Mouse (Mus musculus) liver, adult 2 months (tissue): ENCODE measurements around the gene Ppox. TPM values are rescaled to one million over a fixed set of nuclear protein-coding genes. Genes with fewer than 3 reads are reported as not detected.

Source experiments
- DNase-seq: peaks from one replicate; pipeline ENCODE4 v3.0.0-alpha.2; 2011; ENCODE audit warnings: low read depth, low spot score; ENCODE audit errors: extremely low read depth
- H3K27ac ChIP-seq: fragments of 200-500 bp; replicated peaks from 2 replicates; pipeline ENCODE4 v1.5.1; 2012; ENCODE audit warnings: low read depth, mild to moderate bottlenecking, control low read depth, inconsistent platforms, low read length; ENCODE audit not compliant: insufficient read depth
- H3K27me3 ChIP-seq: fragments of 200-500 bp; 2 replicates; pipeline ENCODE4 v1.6.1; 2012; ENCODE audit warnings: mild to moderate bottlenecking, moderate library complexity, low read length, inconsistent platforms; ENCODE audit not compliant: control insufficient read depth, insufficient read depth
- H3K36me3 ChIP-seq: fragments of 200-500 bp; 2 replicates; pipeline ENCODE4 v1.6.1; 2012; ENCODE audit warnings: low read length, inconsistent platforms; ENCODE audit not compliant: control insufficient read depth, insufficient read depth
- H3K4me1 ChIP-seq: fragments of 200-500 bp; 2 replicates; pipeline ENCODE4 v1.6.1; 2011; ENCODE audit warnings: low read length; ENCODE audit not compliant: control insufficient read depth, insufficient read depth
- H3K4me3 ChIP-seq: fragments of 200-500 bp; 2 replicates; pipeline ENCODE4 v1.5.1; 2011; ENCODE audit warnings: low read depth, mild to moderate bottlenecking, control low read depth, low read length, moderate library complexity; ENCODE audit not compliant: insufficient read depth
- H3K79me2 ChIP-seq: fragments of 200-500 bp; 2 replicates; pipeline ENCODE4 v1.6.1; 2012; ENCODE audit warnings: inconsistent platforms, mild to moderate bottlenecking, low read length, moderate library complexity; ENCODE audit not compliant: control insufficient read depth, insufficient read depth
- H3K9ac ChIP-seq: fragments of 200-500 bp; 2 replicates; pipeline ENCODE4 v1.6.1; 2012; ENCODE audit warnings: low read depth, mild to moderate bottlenecking, control low read depth, inconsistent platforms, low read length
- CTCF ChIP-seq: fragments of 200-500 bp; IDR thresholded peaks from 2 replicates; pipeline ENCODE4 v1.5.1; 2011; ENCODE audit warnings: low read depth, low read length, control low read depth
- POLR2A ChIP-seq: fragments of 200-500 bp; IDR thresholded peaks from 2 replicates; pipeline ENCODE4 v1.6.1; 2011; ENCODE audit warnings: low read length, control low read depth; ENCODE audit not compliant: insufficient read depth; ENCODE audit errors: extremely low read depth
- WGBS: fragments of 180-500 bp; shearing (Covaris S2); methylation state at CpG from one replicate; pipeline ENCODE4 v1.1.7; 2018; 5-methylcytosine and 5-hydroxymethylcytosine counted together
- polyA plus RNA-seq: library from polyadenylated mRNA; depleted of rRNA; stranded (reverse); fragments of >200 nt; gene quantifications from 2 replicates; pipeline ENCODE4 v1.2.3, GENCODE M21; 2012
- total RNA-seq: library from RNA; depleted of rRNA; stranded (reverse); fragments of >200 nt; gene quantifications from 2 replicates; pipeline ENCODE4 v1.2.3, GENCODE M21; 2014

The Ppox gene
- total and polyA plus RNA-seq, 2 experiments: 11.0 to 31.2 TPM

DNA sequence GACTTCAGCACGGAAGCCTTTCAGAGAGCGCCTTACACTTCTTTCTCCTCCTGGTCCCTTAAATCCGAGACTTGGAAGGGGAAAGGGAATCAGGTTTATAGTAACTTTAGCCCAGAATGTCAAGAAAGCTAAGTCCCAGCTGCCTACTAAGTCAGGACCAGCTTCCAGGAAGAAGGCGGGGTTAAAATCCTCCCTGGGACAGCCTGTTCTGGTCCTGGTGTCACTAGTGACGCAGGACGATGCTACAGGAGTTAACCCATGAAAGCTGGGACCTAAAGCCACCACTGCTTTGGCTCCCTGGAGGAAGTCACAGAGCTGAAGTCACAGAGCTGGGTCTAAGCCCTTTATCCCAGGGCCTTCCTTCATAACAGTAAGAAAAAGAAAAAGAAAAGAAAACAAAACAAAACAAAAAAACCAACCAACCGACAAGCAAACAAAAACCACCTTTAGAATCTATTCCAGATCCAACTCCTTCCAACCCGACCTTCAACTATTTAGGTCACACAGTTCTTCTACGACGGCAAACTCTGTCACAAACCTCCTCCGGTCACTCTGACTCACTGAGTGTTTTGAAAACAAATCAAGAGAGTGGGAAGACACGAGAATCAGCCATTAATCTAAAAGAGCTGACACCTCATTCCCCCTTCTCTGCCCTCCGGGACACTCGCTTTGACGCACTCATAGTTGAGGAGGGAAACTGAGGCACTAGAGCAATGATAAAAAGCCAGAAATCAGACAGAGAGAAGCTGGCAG, 40.8 kb downstream of the Ppox start:
- Histone ChIP-seq H3K4me3 (no peak overlapping the region), H3K79me2 (no peaks in the 10 kb centered on the region; the same call in 1 of the 2 replicates), H3K36me3 (peaks cover 54% of the 10 kb centered on the region), H3K4me1 (peaks cover 4% of the 10 kb centered on the region; the same call in 1 of the 2 replicates), H3K27ac (no peak overlapping the region; the same call in 1 of the 2 replicates), H3K27me3 (no peaks in the 10 kb centered on the region), H3K9ac (no peak overlapping the region)
- 56% methylated on average over 15 of the region's 15 CpGs for whole genome bisulfite sequencing
- TF ChIP-seq CTCF (no peak), POLR2A (no peak)
- peak; percentile 65 for DNase-seq

GRCm38 (mm10) chr1:171238463-171238862, 42.5 kb downstream of the Ppox start:
- WGBS: 56% methylated on average over 14 of the region's 14 CpGs
- Histone ChIP-seq H3K4me1 (peaks cover 8% of the 10 kb centered on the region; the same call in 1 of the 2 replicates), H3K27ac (no peak overlapping the region), H3K9ac (no peak overlapping the region), H3K27me3 (no peaks in the 10 kb centered on the region), H3K4me3 (no peak overlapping the region), H3K79me2 (no peaks in the 10 kb centered on the region; the same call in 1 of the 2 replicates), H3K36me3 (peaks cover 50% of the 10 kb centered on the region)
- TF ChIP-seq CTCF: peak; percentile 94
- no peak for TF ChIP-seq POLR2A
- peak; percentile 54 for DNase-seq

GRCm38 (mm10) chr1:171237438-171237837, 43.5 kb downstream of the Ppox start:
- no peaks in the 10 kb centered on the region; the same call in 1 of the 2 replicates for H3K79me2 ChIP-seq
- no peak overlapping the region for H3K27ac ChIP-seq
- WGBS: 48% methylated on average over 6 of the region's 6 CpGs
- H3K36me3 ChIP-seq: peaks cover 48% of the 10 kb centered on the region
- no peaks in the 10 kb centered on the region for H3K27me3 ChIP-seq
- TF ChIP-seq POLR2A (no peak), CTCF (no peak)
- no peak overlapping the region for H3K9ac ChIP-seq
- no peak for DNase-seq
- no peak overlapping the region for H3K4me3 ChIP-seq
- peaks cover 13% of the 10 kb centered on the region for H3K4me1 ChIP-seq

DNA sequence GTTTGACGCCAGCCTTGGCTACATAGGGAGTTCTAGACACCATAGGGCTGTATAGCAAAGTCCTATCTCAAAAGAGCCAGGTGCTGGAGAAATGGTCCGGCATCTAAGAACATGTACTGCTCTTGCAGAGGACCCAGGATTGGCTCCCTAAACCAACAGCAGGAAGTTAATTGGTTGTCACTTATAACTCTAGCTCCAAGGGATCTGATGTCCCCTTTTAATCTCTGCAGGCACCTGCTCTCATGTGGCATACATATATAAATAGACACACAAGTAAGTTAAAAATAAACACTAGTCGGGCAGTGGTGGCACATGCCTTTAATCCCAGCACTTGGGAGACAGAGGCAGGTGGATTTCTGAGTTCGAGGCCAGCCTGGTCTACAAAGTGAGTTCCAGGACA, 45.2 kb downstream of the Ppox start:
- Histone ChIP-seq H3K4me3 (no peak overlapping the region), H3K27me3 (no peaks in the 10 kb centered on the region), H3K9ac (no peak overlapping the region), H3K36me3 (peaks cover 39% of the 10 kb centered on the region), H3K79me2 (no peaks in the 10 kb centered on the region; the same call in 1 of the 2 replicates), H3K4me1 (peaks cover 17% of the 10 kb centered on the region), H3K27ac (no peak overlapping the region)
- no peak for TF ChIP-seq CTCF
- no peak for TF ChIP-seq POLR2A
- no peak for DNase-seq
- 85% methylated on average over 4 of the region's 4 CpGs for WGBS

DNA sequence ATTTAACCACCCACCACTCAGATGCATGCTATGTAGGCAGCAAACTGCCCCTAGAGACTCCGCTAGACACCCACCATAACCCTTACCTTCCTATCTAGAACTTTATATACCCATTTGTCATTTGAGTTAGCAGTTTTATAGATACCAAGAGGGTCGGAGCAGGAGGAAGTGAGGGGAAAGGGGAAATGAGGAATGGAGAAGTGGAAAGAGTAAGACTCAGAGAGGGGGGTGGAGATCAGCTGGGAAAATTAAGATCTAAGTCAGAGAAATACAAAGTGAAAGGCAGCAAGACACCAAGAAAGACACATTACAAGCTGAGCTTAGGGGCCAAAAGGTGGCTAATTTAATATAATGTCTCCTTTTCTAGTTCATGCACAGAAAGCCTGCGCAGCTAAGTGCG, 46.4 kb downstream of the Ppox start:
- no peak for DNase-seq
- H3K9ac ChIP-seq: no peak overlapping the region; the same call in 1 of the 2 replicates
- H3K27ac ChIP-seq: peak overlapping the region; percentile 27; the same call in 1 of the 2 replicates
- no peak overlapping the region for H3K4me3 ChIP-seq
- no peaks in the 10 kb centered on the region for H3K27me3 ChIP-seq
- no peaks in the 10 kb centered on the region for H3K79me2 ChIP-seq
- WGBS: 95% methylated on average over 4 of the region's 4 CpGs
- no peak for TF ChIP-seq POLR2A
- TF ChIP-seq CTCF: no peak
- H3K36me3 ChIP-seq: peaks cover 34% of the 10 kb centered on the region
- peaks cover 22% of the 10 kb centered on the region for H3K4me1 ChIP-seq

DNA sequence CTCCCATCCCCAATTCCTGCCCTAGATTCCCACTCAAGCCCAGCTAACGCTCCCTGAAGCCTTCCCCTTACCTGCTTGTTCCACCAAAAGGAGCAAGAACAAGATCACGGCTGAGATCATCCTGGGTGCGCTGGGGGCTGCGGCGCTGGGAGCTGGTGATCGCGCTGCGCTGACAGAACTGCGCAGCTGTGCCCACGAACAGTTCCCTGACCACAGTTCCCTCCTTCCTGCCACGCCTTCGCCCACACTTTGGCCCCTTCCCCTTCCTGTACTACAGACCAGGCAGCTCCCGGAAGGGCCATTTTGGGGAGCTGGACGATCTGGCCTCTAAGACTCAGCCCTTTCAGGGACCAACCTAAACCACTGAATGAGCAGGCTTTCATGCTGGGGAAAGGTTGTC, 46.9 kb downstream of the Ppox start, which contains the start of gene Fcer1g:
Gene Fcer1g, minus strand, starts transcription at position 240 of the 400 bp plus-strand sequence.
- no peak for DNase-seq
- H3K4me1 ChIP-seq: peaks cover 24% of the 10 kb centered on the region

More for the DNA sequence above, 46.9 kb downstream of the Ppox start, which contains the start of gene Fcer1g:
- TF ChIP-seq CTCF: no peak
- 0 out of 2 replicates have a peak, but pooled peaks have one; percentile 38 for TF ChIP-seq POLR2A
- H3K4me3 ChIP-seq: peak within 1 kb of the TSS; percentile 54
- peak within 1 kb of the TSS; percentile 58 for H3K9ac ChIP-seq
- peaks cover 32% of the 10 kb centered on the region for H3K36me3 ChIP-seq
- no peaks in the 10 kb centered on the region for H3K79me2 ChIP-seq
- no peaks in the 10 kb centered on the region for H3K27me3 ChIP-seq
- WGBS: 89% methylated on average over 14 of the region's 14 CpGs
- H3K27ac ChIP-seq: peak within 1 kb of the TSS; percentile 98
